ENCODE assay signal across 8 mouse cellular contexts in the genomic region with DNA sequence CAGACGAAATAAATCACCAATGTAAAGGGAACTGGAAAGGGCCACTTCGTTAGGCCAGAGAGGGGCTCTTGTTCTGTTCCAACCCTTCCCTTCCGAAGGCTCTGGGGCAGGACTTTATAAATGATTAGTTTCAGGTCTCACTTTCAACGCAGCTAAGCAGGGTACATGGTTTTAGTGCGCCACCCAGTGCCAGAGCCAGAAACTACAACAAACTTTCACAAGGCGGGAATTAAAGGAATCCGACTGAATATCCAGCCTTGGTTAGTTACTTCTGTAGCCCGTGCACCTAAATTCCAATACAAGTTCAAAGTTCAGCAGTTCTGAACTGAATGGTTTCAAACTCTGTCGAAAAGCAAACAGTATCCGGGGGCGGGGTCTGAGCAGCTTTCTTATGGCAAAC. TPM values are rescaled to one million over a fixed set of nuclear protein-coding genes. Genes with fewer than 3 reads are reported as not detected.
A peak's percentile ranks its signal among the peaks of the same experiment; 100 is the strongest.
DNase-seq lines count a peak whose midpoint lies in the region; ATAC-seq and TF ChIP-seq lines count a peak whose summit lies in the region.

No protein-coding gene starts in this region.

- H3K4me1 ChIP-seq in heart, adult 2 months (ENCODE audit: control insufficient read depth, insufficient read depth, low read length): no peaks in the 10 kb centered on the region
- peaks cover 12% of the 10 kb centered on the region for H3K4me1 ChIP-seq in limb, embryonic 15.5 days
- H3K4me1 ChIP-seq in midbrain, embryonic 16.5 days (ENCODE audit: control insufficient read depth, insufficient read depth, low read length): no peaks in the 10 kb centered on the region; the same call in 1 of the 2 replicates
- peaks cover 7% of the 10 kb centered on the region; the same call in 1 of the 2 replicates for H3K4me1 ChIP-seq in stomach, embryonic 14.5 days (ENCODE audit: control insufficient read depth, insufficient read depth, low read length)

- ATAC-seq in limb, embryonic 15.5 days (ENCODE audit: insufficient number of reproducible peaks, low FRiP score, low TSS enrichment, low read depth): no peak
- peak; percentile 63; the same call in 1 of the 2 replicates for ATAC-seq in midbrain, embryonic 16.5 days
- peak; percentile 43; the same call in 1 of the 2 replicates for ATAC-seq in stomach, embryonic 14.5 days (ENCODE audit: insufficient number of reproducible peaks, insufficient read depth, low FRiP score, low read depth)

- H3K4me2 ChIP-seq in limb, embryonic 15.5 days: peak overlapping the region; percentile 12; the same call in 1 of the 2 replicates
- peak overlapping the region; percentile 21; the same call in 1 of the 2 replicates for H3K4me2 ChIP-seq in midbrain, embryonic 16.5 days (ENCODE audit: low read length)
- H3K4me2 ChIP-seq in stomach, embryonic 14.5 days (replicated peaks; ENCODE audit: low read depth, low read length): peak overlapping the region; percentile 27; the same call in 1 of the 2 replicates

- no peaks in the 10 kb centered on the region for H3K79me2 ChIP-seq in heart, adult 2 months (replicated peaks; ENCODE audit: control insufficient read depth, insufficient read depth, low read length)

- intact Hi-C loops in heart, adult 2 months (cut with DNase I): loop anchor here (1.0 to 10.0 kb wide), 3 partner anchors 174 to 387 kb away; partner anchors contain the start of gene Rgs4

- peak; percentile 81 for TF ChIP-seq CTCF in heart, adult 2 months (IDR thresholded peaks at IDR 0.05)

- TF ChIP-seq POLR2A in heart, adult 2 months (IDR thresholded peaks at IDR 0.05; ENCODE audit: insufficient read depth, low read depth, low read length): no peak

- peak; percentile 45 for DNase-seq in 3134 (ENCODE audit: extremely low read depth, insufficient read length, low spot score)
- peak; percentile 78 to 82 for DNase-seq in adrenal gland, adult 18-20 months (ENCODE audit: low spot score in 2 of 2)
- DNase-seq in embryo, embryonic 11.5 days (ENCODE audit: low read depth, low spot score): peak; percentile 72
- peak; percentile 47 to 81 for DNase-seq in heart, adult 2 months
- peak; percentile 85 for DNase-seq in kidney, adult 9 months

- no peak overlapping the region for H3K9ac ChIP-seq in heart, adult 2 months (ENCODE audit: low read depth, low read length)
- no peak overlapping the region for H3K9ac ChIP-seq in limb, embryonic 15.5 days
- H3K9ac ChIP-seq in midbrain, embryonic 16.5 days (ENCODE audit: low read depth, low read length): no peak overlapping the region
- H3K9ac ChIP-seq in stomach, embryonic 14.5 days (replicated peaks; ENCODE audit: low read depth, low read length): no peak overlapping the region

- no peaks in the 10 kb centered on the region for H3K27me3 ChIP-seq in heart, adult 2 months (ENCODE audit: control insufficient read depth, insufficient read depth, low read length)
- no peaks in the 10 kb centered on the region for H3K27me3 ChIP-seq in limb, embryonic 15.5 days
- peaks cover 5% of the 10 kb centered on the region; the same call in 1 of the 2 replicates for H3K27me3 ChIP-seq in midbrain, embryonic 16.5 days (ENCODE audit: control insufficient read depth, insufficient read depth, low read depth, low read length)
- H3K27me3 ChIP-seq in stomach, embryonic 14.5 days (ENCODE audit: control insufficient read depth, insufficient read depth, low read length): no peaks in the 10 kb centered on the region

- no peaks in the 10 kb centered on the region for H3K36me3 ChIP-seq in heart, adult 2 months (ENCODE audit: control insufficient read depth, insufficient read depth, low read length)
- H3K36me3 ChIP-seq in limb, embryonic 15.5 days: no peaks in the 10 kb centered on the region
- H3K36me3 ChIP-seq in midbrain, embryonic 16.5 days (ENCODE audit: control insufficient read depth, insufficient read depth, low read length): no peaks in the 10 kb centered on the region
- no peaks in the 10 kb centered on the region for H3K36me3 ChIP-seq in stomach, embryonic 14.5 days (ENCODE audit: control insufficient read depth, insufficient read depth, low read length)

- H3K27ac ChIP-seq in heart, adult 2 months: no peak overlapping the region
- H3K27ac ChIP-seq in limb, embryonic 15.5 days: no peak overlapping the region
- no peak overlapping the region for H3K27ac ChIP-seq in midbrain, embryonic 16.5 days (ENCODE audit: low read length)
- H3K27ac ChIP-seq in stomach, embryonic 14.5 days (ENCODE audit: low read length): no peak overlapping the region

- no peaks in the 10 kb centered on the region for H3K9me3 ChIP-seq in limb, embryonic 15.5 days
- no peaks in the 10 kb centered on the region for H3K9me3 ChIP-seq in midbrain, embryonic 16.5 days (replicated peaks; ENCODE audit: control insufficient read depth, low read length, poor library complexity, severe bottlenecking)
- no peaks in the 10 kb centered on the region for H3K9me3 ChIP-seq in stomach, embryonic 14.5 days (ENCODE audit: control insufficient read depth, low read depth, low read length)

- H3K4me3 ChIP-seq in heart, adult 2 months: no peak overlapping the region
- no peak overlapping the region; the same call in 1 of the 2 replicates for H3K4me3 ChIP-seq in limb, embryonic 15.5 days
- H3K4me3 ChIP-seq in midbrain, embryonic 16.5 days (ENCODE audit: low read depth, low read length): no peak overlapping the region
- no peak overlapping the region for H3K4me3 ChIP-seq in stomach, embryonic 14.5 days (ENCODE audit: low read depth, low read length)

- peak; percentile 66; the same call in 1 of the 2 replicates for TF ChIP-seq EP300 in heart, adult 2 months (IDR thresholded peaks at IDR 0.05; ENCODE audit: insufficient read depth, low read depth, low read length)

- WGBS in heart, adult 2 months: 5% methylated on average over 11 of the region's 11 CpGs
- WGBS in limb, embryonic 15.5 days: 4% methylated on average over 11 of the region's 11 CpGs
- 4% methylated on average over 11 of the region's 11 CpGs for WGBS in midbrain, embryonic 16.5 days
- WGBS in stomach, embryonic 14.5 days: 4% methylated on average over 11 of the region's 11 CpGs

RNA-seq across cellular contexts. Expression of gene Ccdc190, which starts 9.2 kb away (rescaled TPM):
- under 1 TPM; 0.23 to 0.29 TPM for total RNA-seq in adrenal gland, adult 18-20 months (2021)
- under 1 TPM in 1 of 2 experiments, not detected in 1; 0.29 TPM for total RNA-seq in heart, adult 2 months (2021)
- polyA plus RNA-seq in heart, adult 2 months (2012; rRNA removed): 0.16 TPM in 1 of 2 replicates, not detected in the other
- polyA plus RNA-seq in limb, embryonic 15.5 days (2015; fragmentation: Nextera tagmentation; extraction: Ambion mirVana): 0.13 TPM in 1 of 2 replicates, not detected in the other
- 3.7 and 5.7 TPM in 2 replicates for polyA plus RNA-seq in midbrain, embryonic 16.5 days (2015; fragmentation: Nextera tagmentation; extraction: Ambion mirVana)
- 0.38 TPM in 1 of 2 replicates, not detected in the other for polyA plus RNA-seq in stomach, embryonic 14.5 days (2014; fragmentation: Nextera tagmentation; extraction: Ambion mirVana)

RNA-seq across cellular contexts. Expression of gene Hsd17b7, which starts 49.8 kb away (rescaled TPM):
- total RNA-seq in adrenal gland, adult 18-20 months (2021): 10 to 100 TPM; 16.6 to 95.1 TPM
- 10 to 100 TPM; 14.2 to 14.4 TPM for total RNA-seq in heart, adult 2 months (2021)
- 13.1 and 13.2 TPM in 2 replicates for polyA plus RNA-seq in heart, adult 2 months (2012; rRNA removed)
- polyA plus RNA-seq in limb, embryonic 15.5 days (2015; fragmentation: Nextera tagmentation; extraction: Ambion mirVana): 22.0 and 22.9 TPM in 2 replicates
- polyA plus RNA-seq in midbrain, embryonic 16.5 days (2015; fragmentation: Nextera tagmentation; extraction: Ambion mirVana): 24.7 and 26.6 TPM in 2 replicates
- polyA plus RNA-seq in stomach, embryonic 14.5 days (2014; fragmentation: Nextera tagmentation; extraction: Ambion mirVana): 18.3 and 19.3 TPM in 2 replicates
